Mouse (Mus musculus): ENCODE measurements around the gene C2cd2.

- TF ChIP-seq TAL1 (conservative IDR thresholded peaks at IDR 0.05; ENCODE audit: low read depth, low read length) (no peak), CTCF (IDR thresholded peaks at IDR 0.05; ENCODE audit: low read depth, low read length) (no peak), GATA2 (IDR thresholded peaks at IDR 0.05; ENCODE audit: borderline replicate concordance, low read depth, low read length) (no peak)
Observed at GRCm38 (mm10) chr16:97960348-97960747, 2.0 kb downstream of the C2cd2 start.
